Mouse (Mus musculus) gastrocnemius, postnatal 36 days (tissue): ENCODE measurements around the gene Plvap. TPM values are rescaled to one million over a fixed set of nuclear protein-coding genes. Genes with fewer than 3 reads are reported as not detected.

Experiments
- DNase-seq, 2 experiments: peaks; one replicate each; pipeline ENCODE4 v3.0.0; 2022
- intact Hi-C: fragments of 180-260 bp; cut with DNase I; formaldehyde crosslinking; loops from one replicate; pipeline ENCODE4 v1.15.1; 2025
- total RNA-seq, 2 experiments: library from RNA; stranded (reverse); gene quantifications; 2 replicates each; pipeline ENCODE4 v1.2.3; 2021

The Plvap gene
- total RNA-seq, 2 experiments from 2014 or later, result 5.6 to 9.3 TPM

- DNase-seq, result no peak
- intact Hi-C loops, result loop anchor here (10.0 kb wide), 1 partner anchor 676 kb away; no protein-coding TSS in a partner anchor
Observed at GRCm38 (mm10) chr8:71470913-71471255, 40.7 kb downstream of the Plvap start.

GRCm38 (mm10) chr8:71470146-71470912, 41.2 kb downstream of the Plvap start:
- DNase-seq, result no peak
- intact Hi-C loops, result loop anchor here (10.0 kb wide), 1 partner anchor 676 kb away; no protein-coding TSS in a partner anchor

- intact Hi-C loops, result no loop called here
- no peak for DNase-seq
Observed at GRCm38 (mm10) chr8:71469411-71469810, 42.1 kb downstream of the Plvap start.

GRCm38 (mm10) chr8:71468916-71469315, 42.6 kb downstream of the Plvap start, which contains the start of gene Dda1:
Gene Dda1, plus strand, starts transcription at chr8:71469199.
- DNase-seq, result peak; percentile 92 to 95
- intact Hi-C loops, result no loop called here

GRCm38 (mm10) chr8:71468001-71468400, 43.6 kb downstream of the Plvap start:
- no peak for DNase-seq
- intact Hi-C loops, result no loop called here

GRCm38 (mm10) chr8:71467201-71467600, 44.4 kb downstream of the Plvap start:
- intact Hi-C loops, result no loop called here
- DNase-seq, result no peak

GRCm38 (mm10) chr8:71466198-71466597, 45.4 kb downstream of the Plvap start:
- intact Hi-C loops, result no loop called here

GRCm38 (mm10) chr8:71465733-71466132, 45.8 kb downstream of the Plvap start:
- DNase-seq, result no peak
- intact Hi-C loops, result no loop called here

More at GRCm38 (mm10) chr8:71466198-71466597, 45.4 kb downstream of the Plvap start:
- DNase-seq, result no peak

GRCm38 (mm10) chr8:71464513-71465500, 46.7 kb downstream of the Plvap start, which contains the start of gene Mrpl34:
Gene Mrpl34, plus strand, starts transcription at chr8:71464959.
- peak; percentile 95 to 97 for DNase-seq
- intact Hi-C loops, result no loop called here

- intact Hi-C loops, result no loop called here
- DNase-seq, result peak; percentile 96 to 99
Observed at GRCm38 (mm10) chr8:71463188-71464033, 48.1 kb downstream of the Plvap start, which contains the start of gene Abhd8. Gene Abhd8, minus strand, starts transcription at chr8:71463655.

- intact Hi-C loops, result no loop called here
- DNase-seq, result no peak
Observed at GRCm38 (mm10) chr8:71462786-71463185, 48.8 kb downstream of the Plvap start.

GRCm38 (mm10) chr8:71462191-71462590, 49.4 kb downstream of the Plvap start:
- no peak for DNase-seq
- intact Hi-C loops, result no loop called here

- intact Hi-C loops, result no loop called here
Observed at GRCm38 (mm10) chr8:71461152-71461840, 50.3 kb downstream of the Plvap start.

GRCm38 (mm10) chr8:71460716-71461115, 50.8 kb downstream of the Plvap start:
- intact Hi-C loops, result no loop called here
- DNase-seq, result no peak

More at GRCm38 (mm10) chr8:71461152-71461840, 50.3 kb downstream of the Plvap start:
- DNase-seq, result no peak

- peak in 1 of 2 experiments; percentile 10 for DNase-seq
- intact Hi-C loops, result no loop called here
Observed at GRCm38 (mm10) chr8:71457659-71458270, 53.8 kb downstream of the Plvap start.

- intact Hi-C loops, result no loop called here
- peak in 1 of 2 experiments; percentile 17 for DNase-seq
Observed at GRCm38 (mm10) chr8:71456906-71457305, 54.6 kb downstream of the Plvap start.

- intact Hi-C loops, result no loop called here
- no peak for DNase-seq
Observed at GRCm38 (mm10) chr8:71454668-71455067, 56.9 kb downstream of the Plvap start.

GRCm38 (mm10) chr8:71452669-71453068, 58.9 kb downstream of the Plvap start:
- intact Hi-C loops, result no loop called here
- DNase-seq, result peak in 1 of 2 experiments; percentile 7

- DNase-seq, result peak in 1 of 2 experiments; percentile 11
- intact Hi-C loops, result no loop called here
Observed at GRCm38 (mm10) chr8:71451777-71452176, 59.8 kb downstream of the Plvap start.
